Mouse (Mus musculus): ENCODE measurements around the gene Vsnl1. TPM values are rescaled to one million over a fixed set of nuclear protein-coding genes. Genes with fewer than 3 reads are reported as not detected.
A peak's percentile ranks its signal among the peaks of the same experiment; 100 is the strongest.

The Vsnl1 gene
- polyA plus RNA-seq, 1 experiment from 2014 or later, result 0.61 TPM

- Histone ChIP-seq H3K4me1 (ENCODE audit: control insufficient read depth, insufficient read depth, low read length) (no peaks in the 10 kb centered on the region), H3K4me2 (ENCODE audit: low read depth, low read length) (peak overlapping the region; percentile 85), H3K4me3 (ENCODE audit: low read length) (peak overlapping the region; percentile 46), H3K27ac (ENCODE audit: low read length) (no peak overlapping the region), H3K9me3 (ENCODE audit: control insufficient read depth, low read length) (no peaks in the 10 kb centered on the region), H3K9ac (ENCODE audit: low read depth, low read length) (no peak overlapping the region), H3K27me3 (replicated peaks; ENCODE audit: control insufficient read depth, insufficient read depth, low read length) (peaks cover 12% of the 10 kb centered on the region; the same call in 1 of the 2 replicates), H3K36me3 (ENCODE audit: control insufficient read depth, insufficient read depth, low read length) (no peaks in the 10 kb centered on the region)
- no peak for ATAC-seq
- 8% methylated on average over 15 of the region's 15 CpGs for WGBS
Observed at GRCm38 (mm10) chr12:11435246-11436022, 979 bp downstream of the Vsnl1 start.

- Histone ChIP-seq H3K36me3 (ENCODE audit: control insufficient read depth, insufficient read depth, low read length) (no peaks in the 10 kb centered on the region), H3K4me3 (ENCODE audit: low read length) (no peak overlapping the region), H3K9me3 (ENCODE audit: control insufficient read depth, low read length) (no peaks in the 10 kb centered on the region), H3K4me2 (ENCODE audit: low read depth, low read length) (no peak overlapping the region), H3K9ac (ENCODE audit: low read depth, low read length) (no peak overlapping the region), H3K4me1 (ENCODE audit: control insufficient read depth, insufficient read depth, low read length) (no peaks in the 10 kb centered on the region), H3K27me3 (replicated peaks; ENCODE audit: control insufficient read depth, insufficient read depth, low read length) (peaks cover 12% of the 10 kb centered on the region; the same call in 1 of the 2 replicates), H3K27ac (ENCODE audit: low read length) (no peak overlapping the region)
- 78% methylated on average over 8 of the region's 8 CpGs for WGBS
- no peak for ATAC-seq
Observed at GRCm38 (mm10) chr12:11434446-11434845, 2.0 kb downstream of the Vsnl1 start.

GRCm38 (mm10) chr12:11433716-11434115 is 2.7 kb downstream of the Vsnl1 start:
- ATAC-seq, result no peak
- no peak overlapping the region for H3K9ac ChIP-seq (ENCODE audit: low read depth, low read length)
- no peaks in the 10 kb centered on the region for H3K4me1 ChIP-seq (ENCODE audit: control insufficient read depth, insufficient read depth, low read length)
- H3K4me2 ChIP-seq (ENCODE audit: low read depth, low read length), result no peak overlapping the region
- no peaks in the 10 kb centered on the region for H3K36me3 ChIP-seq (ENCODE audit: control insufficient read depth, insufficient read depth, low read length)
- 46% methylated on average over 1 of the region's 1 CpGs for WGBS
- H3K4me3 ChIP-seq (ENCODE audit: low read length), result no peak overlapping the region
- H3K27ac ChIP-seq (ENCODE audit: low read length), result no peak overlapping the region
- H3K27me3 ChIP-seq (replicated peaks; ENCODE audit: control insufficient read depth, insufficient read depth, low read length), result peaks cover 12% of the 10 kb centered on the region; the same call in 1 of the 2 replicates
- no peaks in the 10 kb centered on the region for H3K9me3 ChIP-seq (ENCODE audit: control insufficient read depth, low read length)

GRCm38 (mm10) chr12:11433126-11433525 is 3.3 kb downstream of the Vsnl1 start:
- WGBS, result 85% methylated on average over 1 of the region's 1 CpGs
- no peaks in the 10 kb centered on the region for H3K36me3 ChIP-seq (ENCODE audit: control insufficient read depth, insufficient read depth, low read length)
- H3K4me2 ChIP-seq (ENCODE audit: low read depth, low read length), result no peak overlapping the region
- H3K4me1 ChIP-seq (ENCODE audit: control insufficient read depth, insufficient read depth, low read length), result no peaks in the 10 kb centered on the region
- H3K4me3 ChIP-seq (ENCODE audit: low read length), result no peak overlapping the region
- no peak overlapping the region for H3K27ac ChIP-seq (ENCODE audit: low read length)
- no peak overlapping the region for H3K9ac ChIP-seq (ENCODE audit: low read depth, low read length)
- H3K9me3 ChIP-seq (ENCODE audit: control insufficient read depth, low read length), result no peaks in the 10 kb centered on the region
- no peak for ATAC-seq
- peaks cover 12% of the 10 kb centered on the region; the same call in 1 of the 2 replicates for H3K27me3 ChIP-seq (replicated peaks; ENCODE audit: control insufficient read depth, insufficient read depth, low read length)

GRCm38 (mm10) chr12:11427396-11427795 is 9.0 kb downstream of the Vsnl1 start:
- WGBS, result 68% methylated on average over 4 of the region's 4 CpGs
- no peak overlapping the region for H3K27ac ChIP-seq (ENCODE audit: low read length)
- no peaks in the 10 kb centered on the region for H3K9me3 ChIP-seq (ENCODE audit: control insufficient read depth, low read length)
- no peaks in the 10 kb centered on the region for H3K36me3 ChIP-seq (ENCODE audit: control insufficient read depth, insufficient read depth, low read length)
- no peaks in the 10 kb centered on the region for H3K4me1 ChIP-seq (ENCODE audit: control insufficient read depth, insufficient read depth, low read length)
- no peak overlapping the region for H3K4me2 ChIP-seq (ENCODE audit: low read depth, low read length)
- ATAC-seq, result no peak
- H3K4me3 ChIP-seq (ENCODE audit: low read length), result no peak overlapping the region
- no peaks in the 10 kb centered on the region for H3K27me3 ChIP-seq (replicated peaks; ENCODE audit: control insufficient read depth, insufficient read depth, low read length)
- H3K9ac ChIP-seq (ENCODE audit: low read depth, low read length), result no peak overlapping the region

GRCm38 (mm10) chr12:11418112-11418511 is 18.3 kb downstream of the Vsnl1 start:
- H3K9me3 ChIP-seq (ENCODE audit: control insufficient read depth, low read length), result no peaks in the 10 kb centered on the region
- H3K4me2 ChIP-seq (ENCODE audit: low read depth, low read length), result no peak overlapping the region
- no peak overlapping the region for H3K4me3 ChIP-seq (ENCODE audit: low read length)
- H3K27ac ChIP-seq (ENCODE audit: low read length), result no peak overlapping the region
- no peak overlapping the region for H3K9ac ChIP-seq (ENCODE audit: low read depth, low read length)
- no peaks in the 10 kb centered on the region for H3K4me1 ChIP-seq (ENCODE audit: control insufficient read depth, insufficient read depth, low read length)
- 78% methylated on average over 6 of the region's 6 CpGs for WGBS
- H3K27me3 ChIP-seq (replicated peaks; ENCODE audit: control insufficient read depth, insufficient read depth, low read length), result no peaks in the 10 kb centered on the region
- H3K36me3 ChIP-seq (ENCODE audit: control insufficient read depth, insufficient read depth, low read length), result no peaks in the 10 kb centered on the region
- no peak for ATAC-seq

GRCm38 (mm10) chr12:11407679-11408078 is 28.7 kb downstream of the Vsnl1 start:
- no peaks in the 10 kb centered on the region for H3K4me1 ChIP-seq (ENCODE audit: control insufficient read depth, insufficient read depth, low read length)
- H3K27ac ChIP-seq (ENCODE audit: low read length), result no peak overlapping the region
- no peak for ATAC-seq
- WGBS, result 90% methylated on average over 4 of the region's 4 CpGs
- no peaks in the 10 kb centered on the region for H3K36me3 ChIP-seq (ENCODE audit: control insufficient read depth, insufficient read depth, low read length)
- no peaks in the 10 kb centered on the region for H3K27me3 ChIP-seq (replicated peaks; ENCODE audit: control insufficient read depth, insufficient read depth, low read length)
- H3K4me3 ChIP-seq (ENCODE audit: low read length), result no peak overlapping the region
- no peaks in the 10 kb centered on the region for H3K9me3 ChIP-seq (ENCODE audit: control insufficient read depth, low read length)
- no peak overlapping the region for H3K9ac ChIP-seq (ENCODE audit: low read depth, low read length)
- H3K4me2 ChIP-seq (ENCODE audit: low read depth, low read length), result no peak overlapping the region

- no peak for ATAC-seq
- Histone ChIP-seq H3K9ac (ENCODE audit: low read depth, low read length) (no peak overlapping the region), H3K4me2 (ENCODE audit: low read depth, low read length) (no peak overlapping the region), H3K36me3 (ENCODE audit: control insufficient read depth, insufficient read depth, low read length) (no peaks in the 10 kb centered on the region), H3K27ac (ENCODE audit: low read length) (no peak overlapping the region), H3K4me1 (ENCODE audit: control insufficient read depth, insufficient read depth, low read length) (no peaks in the 10 kb centered on the region), H3K27me3 (replicated peaks; ENCODE audit: control insufficient read depth, insufficient read depth, low read length) (no peaks in the 10 kb centered on the region), H3K4me3 (ENCODE audit: low read length) (no peak overlapping the region), H3K9me3 (ENCODE audit: control insufficient read depth, low read length) (no peaks in the 10 kb centered on the region)
- WGBS, result 91% methylated on average over 6 of the region's 6 CpGs
Observed at GRCm38 (mm10) chr12:11398791-11399190, 37.6 kb downstream of the Vsnl1 start.

GRCm38 (mm10) chr12:11397029-11397428 is 39.4 kb downstream of the Vsnl1 start:
- no peak for ATAC-seq
- no peaks in the 10 kb centered on the region for H3K36me3 ChIP-seq (ENCODE audit: control insufficient read depth, insufficient read depth, low read length)
- no peak overlapping the region for H3K4me3 ChIP-seq (ENCODE audit: low read length)
- WGBS, result 81% methylated on average over 5 of the region's 5 CpGs
- no peaks in the 10 kb centered on the region for H3K9me3 ChIP-seq (ENCODE audit: control insufficient read depth, low read length)
- H3K27ac ChIP-seq (ENCODE audit: low read length), result no peak overlapping the region
- H3K4me2 ChIP-seq (ENCODE audit: low read depth, low read length), result no peak overlapping the region
- H3K9ac ChIP-seq (ENCODE audit: low read depth, low read length), result no peak overlapping the region
- no peaks in the 10 kb centered on the region for H3K4me1 ChIP-seq (ENCODE audit: control insufficient read depth, insufficient read depth, low read length)
- no peaks in the 10 kb centered on the region for H3K27me3 ChIP-seq (replicated peaks; ENCODE audit: control insufficient read depth, insufficient read depth, low read length)

- no peak for ATAC-seq
- Histone ChIP-seq H3K4me1 (ENCODE audit: control insufficient read depth, insufficient read depth, low read length) (no peaks in the 10 kb centered on the region), H3K4me3 (ENCODE audit: low read length) (no peak overlapping the region), H3K4me2 (ENCODE audit: low read depth, low read length) (no peak overlapping the region), H3K9me3 (ENCODE audit: control insufficient read depth, low read length) (no peaks in the 10 kb centered on the region), H3K36me3 (ENCODE audit: control insufficient read depth, insufficient read depth, low read length) (no peaks in the 10 kb centered on the region), H3K9ac (ENCODE audit: low read depth, low read length) (no peak overlapping the region), H3K27ac (ENCODE audit: low read length) (no peak overlapping the region), H3K27me3 (replicated peaks; ENCODE audit: control insufficient read depth, insufficient read depth, low read length) (no peaks in the 10 kb centered on the region)
- WGBS, result 81% methylated on average over 2 of the region's 2 CpGs
Observed at GRCm38 (mm10) chr12:11395470-11395869, 40.9 kb downstream of the Vsnl1 start.
